Mouse (Mus musculus): ENCODE data around the gene Mbtps1. TPM values are rescaled to one million over a fixed set of nuclear protein-coding genes. Genes with fewer than 3 reads are reported as not detected.

Mbtps1 gene
- polyA plus RNA-seq, 1 experiment from 2014 or later, result 72.2 TPM

DNA sequence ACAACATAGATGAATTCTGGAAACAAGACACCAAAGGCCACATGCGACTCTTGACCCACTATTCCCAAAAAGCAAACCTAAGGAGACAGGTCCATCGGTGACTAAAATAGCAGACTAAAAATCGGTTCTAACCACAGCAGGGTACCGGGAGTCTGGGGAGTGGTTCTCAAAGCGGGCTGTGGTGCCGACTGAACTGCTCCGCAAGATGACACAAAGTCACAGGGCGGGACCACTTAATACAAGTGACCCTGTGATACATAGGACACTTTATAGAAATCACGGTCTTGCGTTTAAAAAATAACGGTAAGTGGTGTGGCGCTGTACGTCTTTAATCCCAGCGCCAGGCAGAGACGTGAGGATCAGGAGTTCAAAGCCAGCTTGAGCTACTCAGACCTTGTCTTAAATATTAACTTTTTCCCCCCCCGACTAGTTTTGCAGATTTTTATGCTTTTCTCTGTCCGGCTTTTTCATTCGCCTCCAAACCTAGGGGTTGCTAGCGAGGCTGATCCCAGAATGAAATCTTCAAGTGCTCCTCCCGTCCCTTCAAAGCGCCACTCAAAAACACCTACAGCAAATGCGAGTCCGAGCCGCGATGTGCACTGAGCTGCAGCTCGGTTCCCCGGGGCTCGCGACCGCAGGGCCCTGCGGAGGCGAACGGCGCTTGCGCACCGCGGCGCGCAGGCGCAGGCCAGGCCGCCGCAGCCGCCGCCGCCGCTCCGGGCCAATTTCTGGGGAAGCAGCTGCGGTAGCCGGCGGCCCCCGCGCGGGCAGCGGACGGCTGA is 523 bp downstream of the Mbtps1 start:
- peak overlapping the region; percentile 83 for H3K4me2 ChIP-seq
- H3K9me3 ChIP-seq, result no peaks in the 10 kb centered on the region
- peak; percentile 88 for ATAC-seq (ENCODE audit: extremely low read depth, insufficient number of reproducible peaks, low FRiP score, low TSS enrichment)
- H3K9ac ChIP-seq, result peak overlapping the region; percentile 97
- no peaks in the 10 kb centered on the region for H3K27me3 ChIP-seq (replicated peaks)
- peaks cover 35% of the 10 kb centered on the region for H3K4me1 ChIP-seq
- peaks cover 15% of the 10 kb centered on the region for H3K36me3 ChIP-seq
- H3K27ac ChIP-seq (replicated peaks), result peak overlapping the region; percentile 90
- peak overlapping the region; percentile 88 for H3K4me3 ChIP-seq
- WGBS, result under 1% methylated on average over 53 of the region's 55 CpGs

DNA sequence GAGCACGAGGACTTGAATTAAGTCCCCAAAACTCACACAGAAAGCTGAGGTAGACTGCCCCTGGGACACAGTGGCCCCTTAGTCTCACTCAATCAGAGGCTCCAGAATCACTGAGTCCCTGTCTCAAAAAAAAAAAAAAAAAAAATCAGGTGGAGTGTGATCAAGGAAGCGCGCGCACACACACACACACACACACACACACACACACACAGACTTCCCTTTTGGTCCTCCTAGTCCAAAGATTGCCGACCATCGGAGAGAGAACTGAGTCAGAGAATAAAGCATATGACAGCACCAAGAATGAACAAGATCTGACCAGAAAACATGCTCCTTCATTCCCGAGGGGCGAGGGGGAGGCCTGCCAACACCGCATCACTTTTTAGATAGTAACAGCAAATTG is 1.4 kb downstream of the Mbtps1 start:
- Histone ChIP-seq H3K9ac (peak overlapping the region; percentile 97), H3K36me3 (peaks cover 6% of the 10 kb centered on the region), H3K27me3 (replicated peaks) (no peaks in the 10 kb centered on the region), H3K4me3 (peak overlapping the region; percentile 88), H3K4me2 (peak overlapping the region; percentile 83), H3K27ac (replicated peaks) (no peak overlapping the region), H3K4me1 (peaks cover 41% of the 10 kb centered on the region), H3K9me3 (no peaks in the 10 kb centered on the region)
- no peak for ATAC-seq (ENCODE audit: extremely low read depth, insufficient number of reproducible peaks, low FRiP score, low TSS enrichment)
- WGBS, result 66% methylated on average over 9 of the region's 9 CpGs

DNA sequence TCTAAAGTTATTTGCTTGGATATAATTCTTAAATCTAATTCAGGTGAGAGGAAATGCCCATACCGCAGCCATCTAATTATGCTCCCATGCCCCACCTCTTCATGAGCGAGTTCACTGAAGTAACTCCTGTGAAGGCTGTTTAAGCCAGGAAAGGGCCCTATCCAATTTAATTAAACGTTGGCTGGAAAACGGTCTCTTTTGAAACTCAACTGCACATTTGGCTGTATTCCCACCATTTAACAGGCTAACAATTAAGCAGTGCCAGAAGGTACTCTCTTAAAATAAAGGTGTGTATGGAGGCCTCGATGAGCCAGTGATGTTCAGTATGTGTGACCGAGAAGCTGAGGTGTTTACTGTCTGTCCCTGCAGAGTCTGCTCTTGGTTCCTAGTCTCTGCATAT is 2.7 kb downstream of the Mbtps1 start:
- no peak for ATAC-seq (ENCODE audit: extremely low read depth, insufficient number of reproducible peaks, low FRiP score, low TSS enrichment)
- Histone ChIP-seq H3K9ac (no peak overlapping the region), H3K4me2 (no peak overlapping the region), H3K36me3 (no peaks in the 10 kb centered on the region), H3K27ac (replicated peaks) (no peak overlapping the region), H3K4me1 (peaks cover 41% of the 10 kb centered on the region), H3K4me3 (no peak overlapping the region), H3K9me3 (no peaks in the 10 kb centered on the region), H3K27me3 (replicated peaks) (no peaks in the 10 kb centered on the region)
- WGBS, result 86% methylated on average over 6 of the region's 6 CpGs

DNA sequence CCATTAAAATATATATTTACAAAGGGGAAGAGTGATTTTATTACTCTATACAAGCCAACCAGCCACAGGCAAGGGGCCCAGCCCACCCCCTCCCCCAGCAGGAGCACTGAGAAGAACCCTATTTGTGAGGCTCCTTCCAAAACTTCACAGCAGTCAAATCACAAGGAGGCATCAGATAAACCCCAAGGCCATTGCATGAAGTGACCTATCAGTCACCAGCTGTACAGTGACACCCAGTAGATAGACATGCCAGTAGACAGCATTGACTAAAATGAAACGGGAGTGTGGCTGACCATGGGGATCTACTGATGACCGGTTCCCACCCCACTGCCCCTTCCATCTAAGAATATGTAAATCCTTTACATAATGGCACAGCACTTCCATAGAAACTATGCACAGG is 5.6 kb downstream of the Mbtps1 start:
- no peak overlapping the region for H3K9ac ChIP-seq
- no peaks in the 10 kb centered on the region for H3K36me3 ChIP-seq
- no peak overlapping the region for H3K27ac ChIP-seq (replicated peaks)
- H3K4me3 ChIP-seq, result no peak overlapping the region
- no peak for ATAC-seq (ENCODE audit: extremely low read depth, insufficient number of reproducible peaks, low FRiP score, low TSS enrichment)
- WGBS, result 55% methylated on average over 2 of the region's 2 CpGs
- peaks cover 35% of the 10 kb centered on the region for H3K4me1 ChIP-seq
- no peak overlapping the region for H3K4me2 ChIP-seq
- no peaks in the 10 kb centered on the region for H3K9me3 ChIP-seq
- no peaks in the 10 kb centered on the region for H3K27me3 ChIP-seq (replicated peaks)

DNA sequence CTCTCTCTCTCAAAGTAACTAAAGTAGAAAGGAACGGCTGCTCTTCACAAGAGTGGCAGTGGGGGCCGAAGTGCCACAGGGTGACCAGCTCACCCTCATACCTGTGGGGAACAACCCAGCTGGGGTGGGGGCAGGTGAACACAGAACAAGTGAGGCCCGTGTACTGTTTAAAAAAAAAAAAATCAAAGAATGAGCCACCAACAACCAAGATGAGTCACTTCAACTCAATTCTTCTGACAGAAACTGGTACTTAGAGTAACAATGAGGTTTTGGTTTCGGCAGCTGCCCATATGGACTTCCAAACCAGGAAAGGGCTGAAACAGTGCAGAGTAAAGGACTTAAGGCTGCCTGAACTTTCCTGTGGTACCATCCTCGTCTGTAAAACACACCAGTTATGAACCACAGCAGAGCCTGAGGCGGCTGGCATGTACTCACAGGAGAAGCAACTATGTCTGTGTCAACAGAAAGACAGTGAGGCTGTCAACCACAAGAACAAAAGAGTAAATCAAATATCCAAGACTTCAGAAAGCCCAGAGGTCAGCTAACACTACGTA is 9.9 kb downstream of the Mbtps1 start:
- peaks cover 15% of the 10 kb centered on the region for H3K4me1 ChIP-seq
- WGBS, result 73% methylated on average over 7 of the region's 7 CpGs

DNA sequence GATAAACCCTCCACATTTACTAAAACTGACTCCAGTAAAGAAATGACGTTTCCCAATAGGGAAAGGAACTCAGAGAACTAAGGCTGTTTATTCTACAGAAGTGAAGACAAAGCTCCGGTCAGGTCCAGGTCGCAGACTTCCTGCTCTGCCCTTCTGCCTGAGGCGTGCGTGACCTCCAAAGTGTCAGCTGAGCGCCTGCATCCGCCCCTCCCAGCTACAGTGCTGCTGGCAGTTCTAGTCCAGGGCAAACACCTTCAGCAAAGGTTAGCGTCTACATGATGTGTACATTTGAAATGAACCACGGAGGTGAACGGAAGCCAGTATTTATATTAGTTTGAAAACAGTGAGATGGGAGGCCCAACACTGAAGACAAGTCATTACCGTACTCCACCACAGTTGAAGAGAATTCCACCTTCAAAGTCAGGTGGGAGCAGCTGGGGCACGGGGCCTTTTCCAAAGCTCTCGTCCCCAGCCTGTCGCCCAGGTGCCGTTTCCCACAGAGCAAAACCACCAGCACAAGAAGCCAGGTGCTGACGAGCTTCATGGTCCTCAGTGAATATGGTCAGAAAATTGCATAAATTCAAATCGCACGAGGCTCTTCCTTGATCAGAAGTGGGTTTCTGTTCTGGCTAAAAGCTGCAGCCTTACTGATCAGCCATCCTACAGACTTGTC is 11.4 kb downstream of the Mbtps1 start:
- Histone ChIP-seq H3K27me3 (replicated peaks) (no peaks in the 10 kb centered on the region), H3K9me3 (no peaks in the 10 kb centered on the region), H3K4me3 (no peak overlapping the region), H3K4me1 (0 out of 2 replicates have a peak, but pooled peaks cover 5% of the 10 kb centered on the region), H3K9ac (no peak overlapping the region), H3K4me2 (no peak overlapping the region), H3K27ac (replicated peaks) (no peak overlapping the region), H3K36me3 (peaks cover 56% of the 10 kb centered on the region)
- no peak for ATAC-seq (ENCODE audit: extremely low read depth, insufficient number of reproducible peaks, low FRiP score, low TSS enrichment)
- 75% methylated on average over 18 of the region's 18 CpGs for WGBS

More for the DNA sequence above, 9.9 kb downstream of the Mbtps1 start:
- Histone ChIP-seq H3K27ac (replicated peaks) (no peak overlapping the region), H3K4me3 (no peak overlapping the region), H3K4me2 (no peak overlapping the region), H3K27me3 (replicated peaks) (no peaks in the 10 kb centered on the region), H3K9me3 (no peaks in the 10 kb centered on the region), H3K9ac (no peak overlapping the region), H3K36me3 (peaks cover 41% of the 10 kb centered on the region)
- ATAC-seq (ENCODE audit: extremely low read depth, insufficient number of reproducible peaks, low FRiP score, low TSS enrichment), result no peak

DNA sequence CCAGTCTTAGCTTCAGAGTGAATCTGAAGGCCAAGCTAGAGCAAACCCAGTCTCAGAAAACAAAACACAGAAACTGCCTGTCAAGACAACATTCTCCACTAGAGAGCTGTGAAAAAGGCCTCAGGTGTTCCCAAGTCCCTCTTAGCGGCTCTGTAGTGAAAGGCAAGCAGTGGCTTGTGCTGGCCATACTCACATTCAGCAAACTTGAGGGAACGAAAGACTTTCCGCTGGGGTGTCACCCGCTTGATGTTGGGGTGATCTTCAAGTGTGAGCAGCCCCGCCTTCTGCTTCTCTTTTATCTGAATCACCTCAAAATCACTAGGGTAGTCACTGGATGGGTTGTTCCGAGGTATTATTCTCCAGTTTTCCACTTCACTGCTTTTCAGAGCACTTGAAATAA is 12.7 kb downstream of the Mbtps1 start:
- no peaks in the 10 kb centered on the region for H3K9me3 ChIP-seq
- 0 out of 2 replicates have a peak, but pooled peaks cover 5% of the 10 kb centered on the region for H3K4me1 ChIP-seq
- no peak for ATAC-seq (ENCODE audit: extremely low read depth, insufficient number of reproducible peaks, low FRiP score, low TSS enrichment)
- H3K27me3 ChIP-seq (replicated peaks), result no peaks in the 10 kb centered on the region
- no peak overlapping the region for H3K27ac ChIP-seq (replicated peaks)
- H3K4me3 ChIP-seq, result no peak overlapping the region
- no peak overlapping the region for H3K4me2 ChIP-seq
- H3K36me3 ChIP-seq, result peaks cover 69% of the 10 kb centered on the region
- no peak overlapping the region for H3K9ac ChIP-seq
- 94% methylated on average over 6 of the region's 6 CpGs for WGBS

DNA sequence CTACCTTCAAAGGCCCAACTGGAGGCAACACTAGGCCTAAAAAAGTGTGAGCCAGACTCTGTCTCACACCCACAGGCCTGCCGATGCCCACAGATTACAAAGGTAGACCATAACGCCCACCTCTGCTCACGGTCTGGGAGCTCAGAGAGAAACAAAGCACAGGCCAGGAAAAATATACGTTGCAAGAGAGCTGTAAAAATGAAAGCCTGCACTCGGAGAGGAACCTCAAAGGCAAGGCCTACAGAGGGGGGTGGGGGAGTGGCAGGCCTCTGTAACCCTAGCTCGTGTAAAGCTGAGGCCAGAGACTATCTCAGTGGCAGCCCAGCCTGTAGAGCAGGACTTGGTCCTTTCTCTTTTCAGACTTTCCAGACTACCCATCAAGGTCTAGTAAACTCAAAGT is 13.4 kb downstream of the Mbtps1 start:
- no peak overlapping the region for H3K27ac ChIP-seq (replicated peaks)
- H3K9me3 ChIP-seq, result no peaks in the 10 kb centered on the region
- H3K4me1 ChIP-seq, result 0 out of 2 replicates have a peak, but pooled peaks cover 5% of the 10 kb centered on the region
- H3K4me3 ChIP-seq, result no peak overlapping the region
- no peak overlapping the region for H3K4me2 ChIP-seq
- no peak for ATAC-seq (ENCODE audit: extremely low read depth, insufficient number of reproducible peaks, low FRiP score, low TSS enrichment)
- 78% methylated on average over 6 of the region's 6 CpGs for WGBS
- no peak overlapping the region for H3K9ac ChIP-seq
- no peaks in the 10 kb centered on the region for H3K27me3 ChIP-seq (replicated peaks)
- peaks cover 75% of the 10 kb centered on the region for H3K36me3 ChIP-seq

DNA sequence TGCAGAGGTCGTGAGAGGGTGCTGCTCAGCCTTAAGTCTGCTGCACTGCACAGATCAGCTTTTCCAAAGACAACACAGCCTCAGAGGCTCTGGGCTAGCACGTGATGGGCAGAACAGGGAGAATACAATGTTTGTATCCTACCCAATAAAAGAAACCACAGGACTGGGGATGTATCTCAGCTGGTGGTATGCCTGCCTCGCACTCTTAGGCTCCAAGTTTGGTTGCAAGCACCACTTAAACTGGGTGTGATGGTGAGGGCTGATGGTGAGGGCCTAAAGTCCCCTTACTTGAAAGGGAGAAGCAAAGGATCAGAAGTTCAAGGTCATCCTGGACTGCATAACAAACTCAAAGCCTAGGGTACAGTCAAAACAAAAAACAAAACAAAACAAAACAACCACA is 13.9 kb downstream of the Mbtps1 start:
- Histone ChIP-seq H3K36me3 (peaks cover 81% of the 10 kb centered on the region), H3K4me2 (no peak overlapping the region), H3K27ac (replicated peaks) (no peak overlapping the region), H3K4me3 (no peak overlapping the region), H3K4me1 (0 out of 2 replicates have a peak, but pooled peaks cover 5% of the 10 kb centered on the region), H3K27me3 (replicated peaks) (no peaks in the 10 kb centered on the region), H3K9me3 (no peaks in the 10 kb centered on the region), H3K9ac (no peak overlapping the region)
- no peak for ATAC-seq (ENCODE audit: extremely low read depth, insufficient number of reproducible peaks, low FRiP score, low TSS enrichment)
- WGBS, result 79% methylated on average over 3 of the region's 3 CpGs

DNA sequence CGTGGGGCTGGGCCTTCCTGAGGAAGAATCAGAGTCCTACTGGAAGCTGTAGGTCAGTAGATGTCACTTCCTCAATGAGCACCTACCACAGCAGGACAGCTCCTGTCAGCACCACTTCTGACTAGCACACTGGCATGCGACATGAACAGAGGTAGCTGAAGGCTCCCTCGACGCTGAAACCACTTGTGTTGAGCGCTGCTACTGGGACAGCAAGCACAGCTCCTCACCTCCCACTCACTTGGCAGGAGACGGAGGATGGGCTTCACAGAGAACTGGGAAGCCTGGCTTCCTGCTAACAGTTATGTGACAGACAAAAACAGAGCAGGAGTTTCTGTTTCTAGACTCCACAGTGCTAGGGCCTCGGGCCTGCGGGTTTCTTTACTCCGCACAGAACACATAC is 26.6 kb downstream of the Mbtps1 start:
- Histone ChIP-seq H3K9ac (no peak overlapping the region), H3K27me3 (replicated peaks) (no peaks in the 10 kb centered on the region), H3K4me3 (no peak overlapping the region), H3K4me2 (no peak overlapping the region), H3K27ac (replicated peaks) (peak overlapping the region; percentile 65), H3K9me3 (no peaks in the 10 kb centered on the region), H3K4me1 (peaks cover 18% of the 10 kb centered on the region; the same call in 1 of the 2 replicates), H3K36me3 (peaks cover 99% of the 10 kb centered on the region)
- 42% methylated on average over 9 of the region's 9 CpGs for WGBS
- ATAC-seq (ENCODE audit: extremely low read depth, insufficient number of reproducible peaks, low FRiP score, low TSS enrichment), result no peak

DNA sequence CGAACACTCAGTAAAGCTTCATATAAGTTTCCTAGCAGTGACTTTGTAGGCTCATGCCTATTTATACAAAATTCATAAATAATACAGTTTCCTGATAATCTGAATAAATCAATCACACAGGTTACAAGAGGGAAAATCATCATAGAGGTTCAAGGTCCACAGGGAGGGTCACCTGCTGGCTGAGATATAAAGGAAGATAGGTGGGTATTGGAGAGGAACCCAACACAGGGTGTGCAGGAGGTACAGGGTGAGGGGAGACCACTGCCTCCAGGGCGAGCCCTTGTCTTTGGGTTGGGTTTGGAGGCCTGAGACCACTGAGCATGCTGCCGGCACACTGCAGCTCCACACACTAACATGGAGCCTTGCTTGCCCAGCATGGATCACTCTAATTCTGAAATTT is 27.1 kb downstream of the Mbtps1 start:
- Histone ChIP-seq H3K4me3 (no peak overlapping the region), H3K4me2 (no peak overlapping the region), H3K36me3 (peaks cover 99% of the 10 kb centered on the region), H3K4me1 (peaks cover 18% of the 10 kb centered on the region; the same call in 1 of the 2 replicates), H3K27ac (replicated peaks) (0 out of 2 replicates have a peak overlapping the region, but pooled peaks have one; percentile 12), H3K9ac (no peak overlapping the region), H3K9me3 (no peaks in the 10 kb centered on the region), H3K27me3 (replicated peaks) (no peaks in the 10 kb centered on the region)
- 90% methylated on average over 3 of the region's 3 CpGs for WGBS
- no peak for ATAC-seq (ENCODE audit: extremely low read depth, insufficient number of reproducible peaks, low FRiP score, low TSS enrichment)
